Mouse (Mus musculus) CD4-positive, CD25-positive, alpha-beta regulatory T cell (primary cell): ENCODE results near the gene Asb12. TPM values are rescaled to one million over a fixed set of nuclear protein-coding genes. Genes with fewer than 3 reads are reported as not detected.

ENCODE experiments used
- polyA plus RNA-seq: library from polyadenylated mRNA; unstranded; fragments of 100-300 nt; shearing (Covaris generic); gene quantifications from one replicate; pipeline ENCODE4 v1.2.1, GENCODE M21; 2017

The Asb12 gene
- not detected for polyA plus RNA-seq

GRCm38 (mm10) chrX:95557887-95558286, at the start of gene Asb12, which contains the start of gene Pfn5:
TSS of gene Asb12 (minus strand) at chrX:95557987.
TSS of gene Pfn5 (plus strand) at chrX:95558104.

GRCm38 (mm10) chrX:95444776-95445111, 113.0 kb downstream of the Asb12 start, which contains the start of gene Amer1:
TSS of gene Amer1 (minus strand) at chrX:95444872.

Other genes with a start within 250 kb of the Asb12 start
- gene Amer1, start 113.1 kb downstream of the Asb12 start, polyA plus RNA-seq = 4.1 TPM
- gene Pfn5, start 117 bp upstream of the Asb12 start, polyA plus RNA-seq = not detected
- 6.9 TPM for gene Zc4h2, start 100.5 kb upstream of the Asb12 start, polyA plus RNA-seq
- 1.6 TPM for gene Zc3h12b, start 153.7 kb upstream of the Asb12 start, polyA plus RNA-seq